Mouse (Mus musculus) layer of hippocampus, adult 18-20 months (tissue): ENCODE results near the gene Ager. TPM values are rescaled to one million over a fixed set of nuclear protein-coding genes. Genes with fewer than 3 reads are reported as not detected.

Experiments
- DNase-seq, 2 experiments: peaks; one replicate each; pipeline ENCODE4 v3.0.0; 2022; ENCODE audit warnings: low spot score in 2 of 2
- long read RNA-seq: library from polyadenylated mRNA; stranded (forward); transcript quantifications from one replicate; pipeline ENCODE4 v2.0.0, GENCODE M21; 2021
- total RNA-seq, 2 experiments: library from RNA; stranded (reverse); gene quantifications; 2 replicates each; pipeline ENCODE4 v1.2.3; 2021

The Ager gene
- under 1 TPM; 0.61 to 0.67 TPM for total RNA-seq
- long read RNA-seq: 0 reads

DNA sequence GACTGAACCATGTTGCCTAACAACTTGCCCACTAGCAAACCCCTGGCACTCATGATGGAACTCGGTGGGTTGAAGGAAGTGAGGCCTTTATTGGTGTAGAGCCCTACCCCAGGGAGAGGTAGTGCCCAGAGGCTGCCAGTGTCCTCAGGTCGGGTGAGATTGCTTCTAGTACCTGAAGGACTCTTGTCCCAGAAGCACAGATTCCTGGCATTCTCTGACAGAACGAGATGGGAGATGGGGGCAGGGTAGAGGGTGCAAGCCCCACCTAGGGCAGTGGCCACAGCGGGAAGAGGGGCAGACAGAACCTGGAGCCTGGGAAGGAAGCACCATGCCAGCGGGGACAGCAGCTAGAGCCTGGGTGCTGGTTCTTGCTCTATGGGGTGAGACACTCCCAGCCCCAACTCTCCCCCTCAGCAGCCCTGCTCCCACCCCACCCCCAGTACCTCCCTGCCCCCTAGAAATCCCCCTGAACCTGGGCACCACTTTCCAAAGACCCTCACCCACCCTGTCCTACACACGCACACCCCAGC lies at the start of gene Ager:
TSS of gene Ager (plus strand) at position 297 of the 530 bp plus-strand sequence.
- DNase-seq: no peak

DNA sequence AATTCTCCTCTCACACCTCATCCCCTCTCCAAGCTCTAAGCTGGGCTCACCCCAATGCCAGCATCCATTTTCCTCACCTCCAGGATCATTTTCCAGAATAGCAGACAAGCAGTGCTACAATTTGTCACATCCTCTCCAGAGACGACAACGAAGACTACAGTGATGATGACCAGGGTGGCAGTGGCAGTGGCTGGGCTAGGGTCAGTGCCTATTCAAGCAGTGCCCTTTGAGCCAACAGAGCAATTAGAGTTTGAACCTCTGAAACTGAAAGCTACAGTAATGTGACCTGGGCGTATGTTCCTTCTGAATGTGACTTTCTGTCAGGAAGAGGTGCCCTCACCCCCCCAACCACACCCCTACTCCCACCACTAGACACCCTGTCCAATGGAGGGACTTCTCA lies 48.5 kb upstream of the Ager start:
- no peak for DNase-seq

DNA sequence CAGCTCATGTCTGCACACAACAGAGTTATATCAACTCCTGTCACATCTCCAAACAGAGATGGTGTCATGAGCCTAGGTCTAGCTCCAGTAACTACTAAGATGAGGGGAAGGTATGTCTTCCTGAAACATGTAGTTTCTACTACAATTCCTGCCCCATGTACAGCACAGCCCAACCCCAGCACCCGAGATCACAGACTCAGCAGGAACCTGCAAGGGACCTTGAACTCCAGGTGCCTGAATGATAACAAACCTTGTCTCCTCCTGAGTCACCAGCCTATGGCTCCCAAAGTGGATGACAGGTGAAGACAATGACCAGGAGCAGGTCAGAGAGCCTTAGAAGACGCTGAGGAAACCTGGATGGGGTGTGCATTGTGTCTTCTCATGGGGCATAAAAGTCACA lies 47.8 kb upstream of the Ager start:
- no peak for DNase-seq

DNA sequence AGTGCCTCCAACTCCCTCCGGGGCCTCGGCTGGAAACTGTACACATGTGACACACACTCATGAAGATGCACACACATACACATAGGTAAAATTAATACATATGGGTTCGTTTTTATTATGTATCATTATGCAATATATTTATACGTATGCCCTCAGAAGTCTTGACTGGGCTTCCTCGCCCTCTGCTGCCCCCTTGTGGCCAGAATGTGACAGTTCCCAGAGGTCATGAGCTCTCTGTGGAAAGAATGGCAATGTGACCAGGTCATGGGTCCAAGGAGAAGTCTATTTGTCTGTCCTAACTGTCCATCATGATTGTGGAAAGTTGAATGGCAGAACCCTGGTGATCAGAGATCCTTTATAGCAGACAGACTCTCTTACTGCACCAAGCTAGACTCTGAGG lies 42.2 kb upstream of the Ager start:
- DNase-seq: peak; percentile 40 to 80

DNA sequence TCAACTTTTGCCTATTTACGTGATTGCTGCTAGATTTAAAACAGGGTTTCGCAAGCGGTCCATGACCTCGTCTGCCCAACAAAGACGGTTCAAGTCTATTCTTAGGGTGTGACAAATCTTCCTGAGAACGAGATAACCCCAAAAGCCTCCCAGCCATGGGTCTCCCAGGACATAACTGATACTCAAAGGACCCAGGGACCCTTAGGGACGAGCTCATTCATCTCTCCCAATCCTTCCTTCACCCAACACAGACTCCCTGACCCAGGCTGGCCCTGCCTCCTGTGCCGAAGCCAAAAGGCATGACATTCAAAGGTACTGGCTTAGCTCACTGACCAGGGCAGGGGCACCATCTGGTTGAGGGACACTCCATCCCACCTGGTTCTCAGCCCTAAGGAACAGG lies 41.3 kb upstream of the Ager start:
- no peak for DNase-seq

DNA sequence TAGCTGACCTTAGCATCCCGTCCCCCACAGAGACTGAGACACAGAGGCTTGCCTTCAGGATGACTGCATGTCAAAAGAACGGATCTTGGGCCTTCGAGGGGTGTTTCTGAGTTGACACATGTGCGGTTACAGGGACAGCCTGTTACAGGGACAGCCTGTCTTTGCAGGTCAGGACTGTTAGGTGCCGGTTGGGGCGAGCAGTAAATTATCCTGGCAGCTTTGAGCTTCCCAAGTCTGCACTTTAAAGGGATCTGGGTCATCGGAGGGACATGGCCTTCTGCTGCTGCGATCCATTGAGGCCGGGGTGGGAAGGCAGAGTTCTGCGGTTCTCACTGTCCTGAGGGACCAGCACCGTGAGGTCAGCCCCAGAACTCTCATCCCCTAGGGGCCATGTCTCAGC lies 40.3 kb upstream of the Ager start:
- DNase-seq: no peak

DNA sequence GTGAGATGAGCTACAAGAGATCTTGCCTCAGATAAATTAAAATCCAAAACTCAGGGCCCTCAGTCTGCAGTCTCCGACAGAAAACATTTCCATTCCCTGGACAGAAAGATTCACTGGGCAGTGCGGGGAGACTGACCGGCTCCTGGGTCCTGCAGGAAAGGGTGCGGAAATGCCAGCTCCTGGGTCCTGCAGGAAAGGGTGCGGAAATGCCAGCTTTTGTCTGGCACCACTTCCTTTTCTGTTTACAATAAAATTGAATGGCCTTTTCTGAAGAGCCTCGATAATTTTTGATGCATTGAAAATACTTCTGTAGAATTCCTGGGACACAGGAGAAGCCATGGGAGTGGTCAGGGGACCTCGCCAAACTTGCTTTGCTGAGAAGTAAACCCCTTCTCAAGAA lies 38.5 kb upstream of the Ager start:
- DNase-seq: no peak

DNA sequence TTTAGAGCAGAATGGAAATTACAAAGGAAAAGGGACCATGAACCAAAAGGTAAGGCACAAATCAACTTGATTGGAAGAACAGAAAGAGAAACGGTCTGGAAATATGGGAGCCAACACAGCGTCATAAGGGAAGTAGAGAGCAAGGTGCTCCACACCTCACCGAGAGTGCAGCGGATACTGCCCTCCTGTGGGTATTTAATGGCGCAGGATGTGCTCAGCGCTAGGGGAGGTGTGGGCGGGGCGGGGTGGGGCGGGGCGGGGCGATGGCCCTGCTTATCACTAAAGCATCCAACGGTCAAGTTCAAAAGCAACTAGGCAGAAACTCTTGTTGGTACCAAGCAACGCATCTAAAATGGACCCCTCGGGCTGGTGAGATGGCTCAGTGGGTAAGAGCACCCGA lies 37.8 kb upstream of the Ager start:
- no peak for DNase-seq

DNA sequence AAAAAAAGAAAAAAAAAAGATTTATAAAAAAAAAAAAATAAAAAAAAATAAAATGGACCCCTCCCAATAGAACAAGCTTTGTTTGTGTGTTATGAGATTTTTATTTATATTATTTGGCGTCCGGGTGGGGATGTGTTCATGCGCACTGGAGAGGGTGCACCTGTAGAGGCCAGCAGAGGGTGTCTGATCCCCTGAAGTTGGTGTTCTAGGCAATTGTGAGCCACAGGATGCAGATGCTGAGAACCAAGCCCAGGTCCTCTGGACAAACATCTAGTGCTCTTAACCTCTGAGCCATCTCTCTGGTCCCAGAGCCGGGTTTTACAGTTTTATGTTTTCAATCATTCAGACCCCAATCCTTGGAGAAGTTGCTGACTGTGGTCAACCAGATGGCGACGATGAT lies 37.2 kb upstream of the Ager start:
- DNase-seq: no peak

DNA sequence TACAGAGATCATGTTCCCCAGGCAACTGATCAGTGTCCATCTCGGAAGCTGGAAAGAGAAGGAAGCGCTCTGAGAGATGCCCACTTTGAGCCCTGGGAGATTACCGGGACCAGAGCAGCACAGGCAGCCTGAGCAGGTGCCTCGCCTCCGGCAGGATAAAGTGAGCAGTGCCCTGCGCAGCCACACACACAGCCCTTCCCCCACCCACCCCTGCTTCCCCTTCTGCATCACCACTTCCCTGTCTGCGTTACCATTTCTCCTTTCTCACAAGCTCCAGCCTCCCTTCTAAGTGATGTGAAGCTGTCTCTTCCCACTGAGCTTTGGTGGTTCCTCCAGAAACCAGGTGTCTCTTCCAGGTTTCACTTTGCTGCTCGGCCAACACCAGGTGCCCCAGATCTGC lies 36.5 kb upstream of the Ager start:
- no peak for DNase-seq

DNA sequence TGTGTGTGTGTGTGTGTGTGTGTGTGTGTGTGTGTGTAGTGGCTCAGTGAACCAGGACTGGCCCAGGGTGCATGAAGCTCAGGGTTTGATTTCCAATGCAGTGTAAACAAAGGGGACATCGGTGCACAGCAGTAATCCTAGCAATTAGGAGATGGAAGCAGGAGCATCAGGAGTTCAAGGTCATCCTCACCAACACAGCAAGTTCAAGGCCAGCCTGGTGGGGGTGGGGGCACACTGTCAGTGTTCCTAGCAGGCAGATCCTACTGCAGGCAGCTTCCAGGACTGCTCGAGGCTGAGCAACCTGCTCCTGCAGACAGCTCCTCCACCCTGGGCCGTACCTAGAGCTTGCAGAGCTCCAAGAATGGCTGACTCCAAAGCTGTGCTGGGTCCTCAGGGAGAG lies 35.1 kb upstream of the Ager start:
- no peak for DNase-seq

DNA sequence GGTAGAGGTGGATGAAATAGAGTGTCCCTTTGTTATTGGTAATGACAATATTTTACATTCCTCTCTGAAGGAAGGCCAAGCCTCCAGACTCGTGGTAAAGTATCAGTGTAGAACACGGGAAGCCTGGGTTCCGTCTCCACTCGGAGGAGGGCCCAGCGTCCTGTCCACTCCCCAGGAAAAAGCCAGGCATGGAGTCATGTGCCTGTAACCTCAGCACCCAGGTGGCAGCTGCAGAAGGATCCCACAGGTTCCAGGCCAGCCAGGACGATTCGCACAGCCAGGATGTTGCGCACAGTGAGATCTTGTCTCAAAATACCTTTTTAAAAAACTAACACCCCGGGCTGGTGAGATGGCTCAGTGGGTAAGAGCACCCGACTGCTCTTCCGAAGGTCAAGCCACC lies 34.3 kb upstream of the Ager start:
- no peak for DNase-seq

DNA sequence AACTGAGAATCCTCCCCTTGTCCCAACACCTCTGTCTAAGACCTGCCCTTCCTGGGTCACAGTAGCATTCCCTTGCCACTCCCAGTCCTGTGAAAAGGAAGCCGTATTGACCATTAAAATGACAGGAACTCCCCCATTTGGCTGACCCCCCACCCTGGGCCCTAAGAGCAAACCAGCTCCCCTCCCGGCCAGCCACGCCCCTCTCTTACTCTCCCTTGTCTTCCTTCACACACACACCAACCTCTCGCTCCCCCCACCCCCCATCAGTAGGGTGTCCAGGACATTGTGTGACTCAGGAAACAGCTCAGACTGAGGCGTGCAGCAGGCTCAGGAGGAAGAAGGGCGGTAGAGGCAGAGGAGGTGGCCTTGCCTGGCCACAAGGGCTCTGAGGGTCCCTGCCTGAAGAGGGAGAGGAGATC lies 33.6 kb upstream of the Ager start, which contains the start of gene Notch4:
TSS of gene Notch4 (plus strand) at position 266 of the 419 bp plus-strand sequence.
- DNase-seq: no peak

DNA sequence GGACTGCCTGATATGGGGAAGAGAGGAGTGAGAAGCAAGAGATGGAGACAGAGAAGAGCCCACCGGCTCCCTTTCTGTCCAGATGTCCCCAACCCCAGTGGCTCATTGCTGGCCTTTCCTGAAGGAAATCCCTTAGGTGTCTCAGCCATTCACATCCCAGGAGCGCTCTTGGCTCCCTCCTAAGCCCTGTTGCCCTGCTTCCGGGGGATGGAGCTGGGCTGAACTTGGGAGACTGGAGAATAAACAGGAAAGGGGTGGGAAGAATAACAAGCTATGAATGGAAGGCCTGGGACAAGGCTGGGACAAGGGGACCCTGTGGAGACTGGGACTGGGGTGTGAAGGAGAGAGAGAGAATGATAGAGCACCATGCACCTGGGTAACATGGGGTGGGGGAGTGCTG lies 32.9 kb upstream of the Ager start:
- DNase-seq: no peak

DNA sequence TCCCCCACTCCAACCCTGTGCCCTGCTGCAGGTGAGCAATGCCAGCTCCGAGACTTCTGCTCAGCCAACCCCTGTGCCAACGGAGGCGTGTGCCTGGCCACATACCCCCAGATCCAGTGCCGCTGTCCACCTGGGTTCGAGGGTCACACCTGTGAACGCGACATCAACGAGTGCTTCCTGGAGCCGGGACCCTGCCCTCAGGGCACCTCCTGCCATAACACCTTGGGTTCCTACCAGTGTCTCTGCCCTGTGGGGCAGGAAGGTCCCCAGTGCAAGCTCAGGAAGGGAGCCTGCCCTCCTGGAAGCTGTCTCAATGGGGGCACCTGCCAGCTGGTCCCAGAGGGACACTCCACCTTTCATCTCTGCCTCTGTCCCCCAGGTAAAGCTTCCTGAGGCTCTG lies 30.4 kb upstream of the Ager start:
- DNase-seq: no peak

DNA sequence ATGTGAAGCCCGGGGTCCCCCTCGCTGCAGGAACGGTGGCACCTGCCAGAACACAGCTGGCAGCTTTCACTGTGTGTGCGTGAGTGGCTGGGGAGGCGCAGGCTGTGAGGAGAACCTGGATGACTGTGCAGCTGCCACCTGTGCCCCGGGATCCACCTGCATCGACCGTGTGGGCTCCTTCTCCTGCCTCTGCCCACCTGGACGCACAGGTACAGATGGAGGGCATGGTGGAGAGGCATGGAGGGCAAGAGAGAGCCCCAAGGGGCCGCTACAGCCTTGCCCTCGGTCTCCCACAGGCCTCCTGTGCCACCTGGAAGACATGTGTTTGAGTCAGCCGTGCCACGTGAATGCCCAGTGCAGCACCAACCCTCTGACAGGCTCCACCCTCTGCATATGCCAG lies 29.2 kb upstream of the Ager start:
- no peak for DNase-seq

DNA sequence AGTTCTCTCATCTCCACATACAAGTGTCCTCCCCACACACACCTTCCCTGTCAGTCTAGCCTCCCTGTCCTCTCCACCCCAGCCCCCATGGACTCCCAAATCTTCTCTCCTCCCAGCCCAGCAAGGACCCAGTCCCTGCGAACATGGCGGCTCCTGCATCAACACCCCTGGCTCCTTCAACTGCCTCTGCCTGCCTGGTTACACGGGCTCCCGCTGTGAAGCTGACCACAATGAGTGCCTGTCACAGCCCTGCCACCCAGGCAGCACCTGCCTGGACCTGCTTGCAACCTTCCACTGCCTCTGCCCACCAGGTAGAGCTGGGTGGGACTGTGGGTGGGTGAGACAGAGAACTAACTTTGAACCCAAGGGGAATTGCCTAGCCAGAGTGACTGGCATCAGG lies 27.7 kb upstream of the Ager start:
- DNase-seq: no peak

DNA sequence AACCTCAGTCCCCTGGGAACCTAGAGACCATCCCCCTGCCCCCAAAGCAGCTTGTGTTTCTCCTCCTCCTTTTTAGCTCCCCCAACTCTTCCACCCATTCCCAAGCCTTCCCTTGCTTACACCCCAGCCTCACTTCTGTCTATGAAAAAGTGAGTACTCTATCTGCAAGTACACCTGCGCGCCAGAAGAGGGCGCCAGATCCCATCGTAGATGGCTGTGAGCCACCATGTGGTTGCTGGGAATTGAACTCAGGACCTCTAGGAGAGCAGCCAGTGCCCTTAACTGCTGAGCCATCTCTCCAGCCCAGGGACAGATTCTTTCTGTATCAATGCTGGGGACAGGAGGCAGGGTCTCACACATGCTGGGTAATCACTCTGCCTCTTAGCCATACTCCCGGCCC lies 25.8 kb upstream of the Ager start:
- no peak for DNase-seq

DNA sequence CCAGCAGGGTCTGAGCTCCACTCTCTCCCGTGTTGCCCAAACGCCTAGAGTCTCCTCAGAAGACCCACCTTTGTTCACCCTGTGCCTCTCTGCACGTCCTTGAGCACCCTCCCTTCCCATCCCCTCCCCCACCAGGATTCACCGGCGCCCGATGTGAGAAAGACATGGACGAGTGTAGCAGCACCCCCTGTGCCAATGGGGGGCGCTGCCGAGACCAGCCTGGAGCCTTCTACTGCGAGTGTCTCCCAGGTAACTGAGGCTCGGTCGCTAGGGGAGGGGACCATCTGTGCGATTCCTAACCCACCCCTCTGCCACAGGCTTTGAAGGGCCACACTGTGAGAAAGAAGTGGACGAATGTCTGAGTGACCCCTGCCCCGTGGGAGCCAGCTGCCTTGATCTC lies 25.3 kb upstream of the Ager start:
- no peak for DNase-seq

DNA sequence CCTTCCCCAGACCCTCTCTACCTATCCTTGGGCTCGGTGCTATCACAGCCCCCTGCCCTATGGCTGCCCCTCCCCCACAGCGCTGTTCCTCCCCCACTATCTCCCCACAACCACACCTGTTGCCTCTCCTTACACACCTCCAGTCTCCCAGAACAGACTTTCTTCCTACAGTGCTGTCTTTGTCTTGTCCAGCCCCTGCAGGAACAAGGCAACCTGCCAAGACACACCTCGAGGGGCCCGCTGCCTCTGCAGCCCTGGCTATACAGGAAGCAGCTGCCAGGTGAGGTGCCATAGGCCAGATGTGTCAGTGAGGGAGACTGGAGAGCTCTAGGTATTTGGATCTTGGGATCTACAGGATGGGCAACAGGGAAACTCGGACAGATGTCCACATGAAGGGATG lies 21.1 kb upstream of the Ager start:
- no peak for DNase-seq

DNA sequence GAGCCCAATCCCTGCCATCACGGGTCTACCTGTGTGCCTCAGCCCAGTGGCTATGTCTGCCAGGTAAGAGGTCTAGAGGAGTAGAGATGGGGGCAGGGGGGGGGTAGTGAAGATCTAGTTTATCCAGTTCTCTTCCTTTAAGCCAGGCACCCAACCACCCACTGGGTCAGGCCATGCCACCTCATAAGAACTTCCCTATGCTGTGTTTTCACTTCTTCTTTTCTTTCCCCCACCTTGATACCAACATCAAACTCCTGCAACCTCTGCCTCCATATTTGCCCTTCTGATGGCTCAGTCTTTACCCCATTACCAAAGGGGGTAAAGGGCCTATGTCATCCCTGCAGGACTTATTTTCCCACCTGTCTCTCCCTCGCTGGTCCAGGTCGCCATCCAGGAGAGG lies 19.6 kb upstream of the Ager start:
- no peak for DNase-seq

DNA sequence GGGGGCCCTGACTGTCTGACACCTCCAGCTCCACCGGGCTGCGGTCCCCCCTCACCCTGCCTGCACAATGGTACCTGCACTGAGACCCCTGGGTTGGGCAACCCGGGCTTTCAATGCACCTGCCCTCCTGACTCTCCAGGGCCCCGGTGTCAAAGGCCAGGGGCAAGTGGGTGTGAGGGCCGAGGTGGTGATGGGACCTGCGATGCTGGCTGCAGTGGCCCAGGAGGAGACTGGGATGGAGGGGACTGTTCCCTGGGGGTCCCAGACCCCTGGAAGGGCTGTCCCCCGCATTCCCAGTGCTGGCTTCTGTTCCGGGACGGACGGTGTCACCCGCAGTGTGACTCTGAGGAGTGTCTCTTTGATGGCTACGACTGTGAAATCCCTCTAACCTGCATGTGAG lies 15.1 kb upstream of the Ager start:
- no peak for DNase-seq

DNA sequence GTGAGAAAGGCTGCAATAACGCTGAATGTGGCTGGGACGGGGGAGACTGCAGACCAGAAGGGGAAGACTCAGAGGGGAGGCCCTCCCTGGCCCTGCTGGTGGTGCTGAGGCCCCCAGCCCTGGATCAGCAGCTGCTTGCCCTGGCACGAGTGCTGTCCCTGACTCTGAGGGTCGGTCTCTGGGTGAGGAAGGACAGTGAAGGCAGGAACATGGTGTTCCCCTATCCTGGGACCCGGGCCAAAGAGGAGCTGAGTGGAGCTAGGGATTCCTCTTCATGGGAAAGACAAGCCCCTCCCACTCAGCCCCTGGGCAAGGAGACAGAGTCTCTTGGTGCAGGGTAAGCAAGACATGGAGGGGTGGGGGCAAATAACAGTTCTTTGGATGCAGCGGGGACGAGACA lies 14.3 kb upstream of the Ager start:
- no peak for DNase-seq

DNA sequence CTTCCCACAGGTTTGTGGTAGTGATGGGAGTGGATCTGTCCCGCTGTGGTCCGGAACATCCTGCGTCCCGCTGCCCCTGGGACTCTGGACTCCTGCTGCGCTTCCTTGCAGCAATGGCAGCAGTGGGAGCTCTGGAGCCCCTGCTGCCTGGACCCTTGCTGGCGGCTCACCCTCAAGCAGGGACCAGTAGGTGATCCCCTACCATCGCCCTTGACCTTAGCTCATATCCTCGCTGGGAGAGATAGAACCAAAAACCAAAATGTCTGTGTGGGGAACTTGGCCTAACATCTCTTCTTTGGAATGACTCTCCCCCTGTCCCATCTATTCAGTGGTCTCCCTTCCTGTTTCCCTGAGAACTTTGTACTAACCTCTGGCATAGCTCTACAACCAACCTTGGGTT lies 13.8 kb upstream of the Ager start:
- DNase-seq: no peak
